Mouse (Mus musculus): ENCODE measurements around the gene Fer. TPM values are rescaled to one million over a fixed set of nuclear protein-coding genes. Genes with fewer than 3 reads are reported as not detected.
A peak's percentile ranks its signal among the peaks of the same experiment; 100 is the strongest.

Fer gene
- total RNA-seq, 2 experiments from 2014 or later: 31.2 to 31.7 TPM

- no peak for DNase-seq (ENCODE audit: low spot score in 2 of 2)
Observed at GRCm38 (mm10) chr17:64135941-64136650, 273.2 kb downstream of the Fer start.

GRCm38 (mm10) chr17:64138036-64138717 is 275.3 kb downstream of the Fer start:
- DNase-seq (ENCODE audit: low spot score in 2 of 2): no peak

- DNase-seq (ENCODE audit: low spot score in 2 of 2): peak in 1 of 2 experiments; percentile 30
Observed at GRCm38 (mm10) chr17:64139231-64139915, 276.5 kb downstream of the Fer start.

- no peak for DNase-seq (ENCODE audit: low spot score in 2 of 2)
Observed at GRCm38 (mm10) chr17:64140063-64140850, 277.4 kb downstream of the Fer start.

- no peak for DNase-seq (ENCODE audit: low spot score in 2 of 2)
Observed at GRCm38 (mm10) chr17:64141856-64142255, 279.0 kb downstream of the Fer start.

GRCm38 (mm10) chr17:64146409-64146808 is 283.5 kb downstream of the Fer start:
- DNase-seq (ENCODE audit: low spot score in 2 of 2): no peak

- DNase-seq (ENCODE audit: low spot score in 2 of 2): no peak
Observed at GRCm38 (mm10) chr17:64150717-64151116, 287.9 kb downstream of the Fer start.

- DNase-seq (ENCODE audit: low spot score in 2 of 2): peak; percentile 9 to 21
Observed at GRCm38 (mm10) chr17:64167731-64168130, 304.9 kb downstream of the Fer start.

- no peak for DNase-seq (ENCODE audit: low spot score in 2 of 2)
Observed at GRCm38 (mm10) chr17:64170019-64170418, 307.2 kb downstream of the Fer start.

- DNase-seq (ENCODE audit: low spot score in 2 of 2): no peak
Observed at GRCm38 (mm10) chr17:64172474-64172873, 309.6 kb downstream of the Fer start.

GRCm38 (mm10) chr17:64180546-64180945 is 317.7 kb downstream of the Fer start:
- no peak for DNase-seq (ENCODE audit: low spot score in 2 of 2)

GRCm38 (mm10) chr17:64181291-64181690 is 318.4 kb downstream of the Fer start:
- no peak for DNase-seq (ENCODE audit: low spot score in 2 of 2)

GRCm38 (mm10) chr17:64182599-64182998 is 319.7 kb downstream of the Fer start:
- DNase-seq (ENCODE audit: low spot score in 2 of 2): no peak

- no peak for DNase-seq (ENCODE audit: low spot score in 2 of 2)
Observed at GRCm38 (mm10) chr17:64183196-64183595, 320.3 kb downstream of the Fer start.

Other genes starting within 250 kb of the Fer start
- gene A930002H24Rik, start 729 bp downstream of the Fer start, total RNA-seq (2021): not detected